Mouse (Mus musculus) embryo, embryonic 11.5 days (tissue): Measurements from ENCODE around the gene Defb48.

ENCODE experiments used
- DNase-seq: peaks from one replicate; pipeline ENCODE4 v3.0.0-alpha.2; 2012; ENCODE audit warnings: low read depth, low spot score

Defb48 gene

GRCm38 (mm10) chr14:62935361-62935760, 48.9 kb downstream of the Defb48 start:
- no peak for DNase-seq

DNA sequence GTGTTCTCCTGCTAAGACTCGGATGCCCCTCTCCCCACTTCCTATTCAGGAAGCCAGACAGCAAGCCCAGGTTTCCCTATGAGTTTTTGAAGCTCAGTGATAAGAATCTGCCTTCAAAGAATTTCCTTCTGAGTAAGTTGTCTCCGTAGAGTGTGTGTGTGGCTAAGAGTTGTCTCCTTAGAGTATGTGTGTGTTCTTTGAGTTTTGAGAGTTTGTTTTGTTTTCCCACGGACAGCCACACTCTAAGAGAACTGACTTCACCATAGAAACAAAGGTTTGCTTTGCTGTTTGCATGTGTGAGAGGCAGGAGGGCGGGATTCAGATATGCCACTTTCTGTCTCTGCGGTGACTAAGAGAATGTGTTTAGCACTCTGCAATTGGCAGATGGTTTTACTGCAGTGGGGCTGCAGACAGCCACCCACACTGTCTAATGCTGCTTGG, 56.2 kb downstream of the Defb48 start:
- DNase-seq: no peak
